Mouse (Mus musculus): ENCODE data around the gene Olfr469. TPM values are rescaled to one million over a fixed set of nuclear protein-coding genes. Genes with fewer than 3 reads are reported as not detected.
"Not testable (repeated sequence)": the region's sequence is repeated elsewhere in the genome, so short reads cannot be mapped to it uniquely, and the experiment has no call there.

The Olfr469 gene
- polyA plus RNA-seq (2015; fragmentation: Nextera tagmentation; extraction: Ambion mirVana), result not detected in 2 replicates

- not testable (repeated sequence) for H3K9me3 ChIP-seq (replicated peaks; ENCODE audit: control insufficient read depth, low read length); H3K4me2 ChIP-seq (ENCODE audit: low read depth, low read length); H3K36me3 ChIP-seq (ENCODE audit: control insufficient read depth, insufficient read depth, low read length); H3K9ac ChIP-seq (ENCODE audit: low read length); H3K4me1 ChIP-seq (ENCODE audit: control insufficient read depth, insufficient read depth, low read length); ATAC-seq (ENCODE audit: insufficient read depth, low FRiP score); H3K27ac ChIP-seq (ENCODE audit: low read length); H3K4me3 ChIP-seq (replicated peaks; ENCODE audit: low read length); H3K27me3 ChIP-seq (ENCODE audit: control insufficient read depth, insufficient read depth, low read length)
Measured at GRCm38 (mm10) chr7:107825441-107825840, at the start of gene Olfr469. Olfr469 (minus strand) TSS chr7:107825541.

- not testable (repeated sequence) for H3K27ac ChIP-seq (ENCODE audit: low read length); H3K9ac ChIP-seq (ENCODE audit: low read length); H3K4me1 ChIP-seq (ENCODE audit: control insufficient read depth, insufficient read depth, low read length); H3K4me3 ChIP-seq (replicated peaks; ENCODE audit: low read length); H3K4me2 ChIP-seq (ENCODE audit: low read depth, low read length); H3K9me3 ChIP-seq (replicated peaks; ENCODE audit: control insufficient read depth, low read length); ATAC-seq (ENCODE audit: insufficient read depth, low FRiP score); H3K27me3 ChIP-seq (ENCODE audit: control insufficient read depth, insufficient read depth, low read length); H3K36me3 ChIP-seq (ENCODE audit: control insufficient read depth, insufficient read depth, low read length)
- 78% methylated on average over 1 of the region's 1 CpGs for WGBS
Measured at GRCm38 (mm10) chr7:107847390-107847789, 22.0 kb upstream of the Olfr469 start, which contains the start of gene Olfr470. Olfr470 (minus strand) TSS chr7:107847490.

- no peak overlapping the region for H3K9ac ChIP-seq (ENCODE audit: low read length)
- H3K36me3 ChIP-seq (ENCODE audit: control insufficient read depth, insufficient read depth, low read length), result no peaks in the 10 kb centered on the region
- no peaks in the 10 kb centered on the region for H3K27me3 ChIP-seq (ENCODE audit: control insufficient read depth, insufficient read depth, low read length)
- H3K27ac ChIP-seq (ENCODE audit: low read length), result no peak overlapping the region
- H3K4me2 ChIP-seq (ENCODE audit: low read depth, low read length), result no peak overlapping the region
- no peak for ATAC-seq (ENCODE audit: insufficient read depth, low FRiP score)
- no peaks in the 10 kb centered on the region for H3K4me1 ChIP-seq (ENCODE audit: control insufficient read depth, insufficient read depth, low read length)
- no peaks in the 10 kb centered on the region for H3K9me3 ChIP-seq (replicated peaks; ENCODE audit: control insufficient read depth, low read length)
- H3K4me3 ChIP-seq (replicated peaks; ENCODE audit: low read length), result no peak overlapping the region
- 69% methylated on average over 1 of the region's 1 CpGs for WGBS
Measured at GRCm38 (mm10) chr7:107841719-107842118, 16.4 kb upstream of the Olfr469 start.

GRCm38 (mm10) chr7:107823867-107824266 lies 1.5 kb downstream of the Olfr469 start:
- H3K4me2 ChIP-seq (ENCODE audit: low read depth, low read length); H3K9me3 ChIP-seq (replicated peaks; ENCODE audit: control insufficient read depth, low read length); H3K27me3 ChIP-seq (ENCODE audit: control insufficient read depth, insufficient read depth, low read length); H3K36me3 ChIP-seq (ENCODE audit: control insufficient read depth, insufficient read depth, low read length); H3K4me3 ChIP-seq (replicated peaks; ENCODE audit: low read length); H3K27ac ChIP-seq (ENCODE audit: low read length); H3K4me1 ChIP-seq (ENCODE audit: control insufficient read depth, insufficient read depth, low read length); H3K9ac ChIP-seq (ENCODE audit: low read length); ATAC-seq (ENCODE audit: insufficient read depth, low FRiP score): not testable (repeated sequence)
- WGBS, result 41% methylated on average over 2 of the region's 2 CpGs

GRCm38 (mm10) chr7:107819442-107819841 lies 5.9 kb downstream of the Olfr469 start:
- H3K4me1 ChIP-seq (ENCODE audit: control insufficient read depth, insufficient read depth, low read length), result no peaks in the 10 kb centered on the region
- no peaks in the 10 kb centered on the region for H3K27me3 ChIP-seq (ENCODE audit: control insufficient read depth, insufficient read depth, low read length)
- H3K27ac ChIP-seq (ENCODE audit: low read length), result no peak overlapping the region
- no peak overlapping the region for H3K4me2 ChIP-seq (ENCODE audit: low read depth, low read length)
- no peak for ATAC-seq (ENCODE audit: insufficient read depth, low FRiP score)
- no peaks in the 10 kb centered on the region for H3K9me3 ChIP-seq (replicated peaks; ENCODE audit: control insufficient read depth, low read length)
- no peak overlapping the region for H3K9ac ChIP-seq (ENCODE audit: low read length)
- H3K4me3 ChIP-seq (replicated peaks; ENCODE audit: low read length), result no peak overlapping the region
- H3K36me3 ChIP-seq (ENCODE audit: control insufficient read depth, insufficient read depth, low read length), result no peaks in the 10 kb centered on the region

- no peaks in the 10 kb centered on the region for H3K9me3 ChIP-seq (replicated peaks; ENCODE audit: control insufficient read depth, low read length)
- H3K9ac ChIP-seq (ENCODE audit: low read length), result no peak within 1 kb of the TSS
- no peaks in the 10 kb centered on the region for H3K27me3 ChIP-seq (ENCODE audit: control insufficient read depth, insufficient read depth, low read length)
- H3K36me3 ChIP-seq (ENCODE audit: control insufficient read depth, insufficient read depth, low read length), result no peaks in the 10 kb centered on the region
- no peak within 1 kb of the TSS for H3K4me2 ChIP-seq (ENCODE audit: low read depth, low read length)
- no peak within 1 kb of the TSS for H3K4me3 ChIP-seq (replicated peaks; ENCODE audit: low read length)
- no peak for ATAC-seq (ENCODE audit: insufficient read depth, low FRiP score)
- no peaks in the 10 kb centered on the region for H3K4me1 ChIP-seq (ENCODE audit: control insufficient read depth, insufficient read depth, low read length)
- H3K27ac ChIP-seq (ENCODE audit: low read length), result no peak within 1 kb of the TSS
Measured at GRCm38 (mm10) chr7:107811963-107812362, 13.4 kb downstream of the Olfr469 start, which contains the start of gene Olfr467. Olfr467 (plus strand) TSS chr7:107812263.

- no peaks in the 10 kb centered on the region for H3K9me3 ChIP-seq (replicated peaks; ENCODE audit: control insufficient read depth, low read length)
- 74% methylated on average over 3 of the region's 3 CpGs for WGBS
- H3K4me1 ChIP-seq (ENCODE audit: control insufficient read depth, insufficient read depth, low read length), result no peaks in the 10 kb centered on the region
- H3K9ac ChIP-seq (ENCODE audit: low read length), result no peak overlapping the region
- H3K4me3 ChIP-seq (replicated peaks; ENCODE audit: low read length), result no peak overlapping the region
- no peak overlapping the region for H3K4me2 ChIP-seq (ENCODE audit: low read depth, low read length)
- H3K27ac ChIP-seq (ENCODE audit: low read length), result no peak overlapping the region
- H3K36me3 ChIP-seq (ENCODE audit: control insufficient read depth, insufficient read depth, low read length), result no peaks in the 10 kb centered on the region
- H3K27me3 ChIP-seq (ENCODE audit: control insufficient read depth, insufficient read depth, low read length), result no peaks in the 10 kb centered on the region
- no peak for ATAC-seq (ENCODE audit: insufficient read depth, low FRiP score)
Measured at GRCm38 (mm10) chr7:107802138-107802537, 23.2 kb downstream of the Olfr469 start.

- H3K27me3 ChIP-seq (ENCODE audit: control insufficient read depth, insufficient read depth, low read length), result no peaks in the 10 kb centered on the region
- H3K4me1 ChIP-seq (ENCODE audit: control insufficient read depth, insufficient read depth, low read length), result no peaks in the 10 kb centered on the region
- no peak within 1 kb of the TSS for H3K27ac ChIP-seq (ENCODE audit: low read length)
- no peak within 1 kb of the TSS for H3K4me2 ChIP-seq (ENCODE audit: low read depth, low read length)
- H3K9ac ChIP-seq (ENCODE audit: low read length), result no peak within 1 kb of the TSS
- no peaks in the 10 kb centered on the region for H3K36me3 ChIP-seq (ENCODE audit: control insufficient read depth, insufficient read depth, low read length)
- 87% methylated on average over 2 of the region's 2 CpGs for WGBS
- no peaks in the 10 kb centered on the region for H3K9me3 ChIP-seq (replicated peaks; ENCODE audit: control insufficient read depth, low read length)
- no peak within 1 kb of the TSS for H3K4me3 ChIP-seq (replicated peaks; ENCODE audit: low read length)
- no peak for ATAC-seq (ENCODE audit: insufficient read depth, low FRiP score)
Measured at GRCm38 (mm10) chr7:107801108-107801507, 24.2 kb downstream of the Olfr469 start, which contains the start of gene Ovch2. Ovch2 (minus strand) TSS chr7:107801208.

GRCm38 (mm10) chr7:107796500-107796899 lies 28.8 kb downstream of the Olfr469 start:
- H3K9me3 ChIP-seq (replicated peaks; ENCODE audit: control insufficient read depth, low read length), result no peaks in the 10 kb centered on the region
- H3K4me2 ChIP-seq (ENCODE audit: low read depth, low read length), result no peak overlapping the region
- no peaks in the 10 kb centered on the region for H3K4me1 ChIP-seq (ENCODE audit: control insufficient read depth, insufficient read depth, low read length)
- H3K9ac ChIP-seq (ENCODE audit: low read length), result no peak overlapping the region
- H3K4me3 ChIP-seq (replicated peaks; ENCODE audit: low read length), result no peak overlapping the region
- H3K27me3 ChIP-seq (ENCODE audit: control insufficient read depth, insufficient read depth, low read length), result no peaks in the 10 kb centered on the region
- no peak for ATAC-seq (ENCODE audit: insufficient read depth, low FRiP score)
- WGBS, result 76% methylated on average over 2 of the region's 2 CpGs
- no peak overlapping the region for H3K27ac ChIP-seq (ENCODE audit: low read length)
- H3K36me3 ChIP-seq (ENCODE audit: control insufficient read depth, insufficient read depth, low read length), result no peaks in the 10 kb centered on the region

Measured in stomach, embryonic 16.5 days (tissue).